Mouse (Mus musculus) embryonic stem cell, embryonic (primary cell): ENCODE results near the gene Map3k20.

Experiments
- CTCF ChIA-PET, 4 experiments: fragments of 300-600 bp in 2 of 4; fragments of 350-600 bp in 2 of 4; sonication (Branson Sonifier 250); formaldehyde crosslinking; loops; one replicate each; lab custom pipeline; 2022; ENCODE audit warnings: inconsistent platforms in 2 of 4; lab: Charles Lee
- POLR2A ChIA-PET, 4 experiments: fragments of 300-600 bp in 2 of 4; fragments of 350-600 bp in 2 of 4; sonication (Branson Sonifier 250); formaldehyde crosslinking; loops; one replicate each; lab custom pipeline; 2022; ENCODE audit warnings: antibody characterized with exemption in 4 of 4, inconsistent platforms in 1 of 4; lab: Charles Lee

The Map3k20 gene

GRCm38 (mm10) chr2:72262814-72263480 lies 22.5 kb upstream of the Map3k20 start:
- POLR2A ChIA-PET: interaction anchor here in 1 of 4 experiments (1.2 kb wide), 1 partner anchor 91 kb away, joined by 3 read pairs; no protein-coding TSS in a partner anchor
- CTCF ChIA-PET: interaction anchor here in 1 of 4 experiments (0.9 kb wide), 1 partner anchor 127 kb away, joined by 3 read pairs; no protein-coding TSS in a partner anchor

DNA sequence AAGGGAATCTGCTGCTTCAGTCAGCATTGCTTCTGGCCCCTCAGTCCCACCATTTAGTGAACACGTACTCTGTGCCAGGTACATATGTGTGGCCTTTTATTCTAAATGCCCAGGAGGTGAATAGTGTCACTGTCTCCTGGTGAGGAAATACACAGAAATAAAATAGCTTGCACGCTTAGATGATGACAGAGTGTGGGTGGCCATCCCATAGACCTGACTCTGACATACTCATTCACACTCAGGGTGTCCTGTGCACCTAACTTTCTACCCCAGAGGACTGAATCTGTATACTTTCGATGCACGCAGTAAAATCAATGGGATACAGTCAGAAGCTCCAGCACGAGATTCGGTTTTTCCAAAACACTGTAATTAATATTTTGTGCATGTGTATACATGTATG lies 18.0 kb upstream of the Map3k20 start:
- ChIA-PET CTCF (no interaction called here), POLR2A (no interaction called here)

DNA sequence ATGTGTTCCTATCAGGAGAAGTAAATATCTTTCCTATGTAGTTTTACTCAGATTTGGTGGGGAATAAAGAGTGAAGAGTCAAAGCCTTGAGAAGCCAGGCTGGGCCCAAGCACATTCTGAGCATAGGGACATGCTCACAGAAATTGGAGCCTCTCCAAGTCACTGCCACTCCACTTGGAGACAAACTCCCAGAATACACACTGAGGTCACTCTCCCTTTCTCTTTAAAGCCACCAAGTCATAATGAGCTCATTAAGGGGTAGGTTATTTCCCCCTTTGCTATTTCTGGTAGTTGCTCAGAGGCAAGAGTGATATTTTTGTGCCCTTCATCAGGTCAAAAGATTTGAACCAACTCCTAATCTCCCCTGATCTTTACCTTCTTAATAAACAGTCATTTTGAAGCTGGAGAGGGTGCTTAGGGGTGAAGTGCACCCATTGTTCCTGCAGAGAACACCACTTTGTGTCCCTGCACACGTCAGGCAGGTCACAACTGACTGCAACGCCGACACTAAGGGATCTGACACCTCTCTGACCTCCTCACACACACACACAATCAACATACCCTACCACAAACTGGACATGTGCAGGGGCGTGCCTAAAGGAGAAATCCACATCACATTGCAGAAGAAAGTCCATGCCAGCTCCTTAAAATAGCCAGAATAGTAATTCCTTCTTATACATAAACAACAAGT lies 15.6 kb upstream of the Map3k20 start:
- ChIA-PET POLR2A (no interaction called here), CTCF (interaction anchor here in 1 of 4 experiments (1.0 kb wide), 1 partner anchor 28 kb away, joined by 3 read pairs; no protein-coding TSS in a partner anchor)

GRCm38 (mm10) chr2:72278247-72278873 lies 7.1 kb upstream of the Map3k20 start:
- ChIA-PET POLR2A (no interaction called here), CTCF (interaction anchor here in 1 of 4 experiments (0.6 kb wide), 1 partner anchor 481 kb away, joined by 11 read pairs; no protein-coding TSS in a partner anchor)

DNA sequence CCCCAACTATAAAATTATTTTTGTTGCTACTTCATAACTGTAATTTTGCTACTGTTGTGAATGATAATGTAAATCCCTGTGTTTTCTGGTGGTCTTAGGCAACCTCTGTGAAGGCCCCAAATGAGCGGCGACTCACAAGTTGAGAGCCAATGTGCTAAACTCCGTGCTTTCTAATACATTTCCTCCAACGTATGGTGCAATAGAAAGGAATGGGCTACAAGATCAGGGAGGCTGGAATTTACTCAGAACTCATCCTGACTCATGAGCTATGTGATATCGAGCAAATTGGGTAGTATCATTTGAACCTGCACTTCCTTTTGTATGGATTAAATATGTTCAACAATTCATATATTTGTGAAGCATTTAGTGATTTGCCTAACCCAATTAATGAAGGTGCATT lies 4.9 kb upstream of the Map3k20 start:
- CTCF ChIA-PET: interaction anchor here in 1 of 4 experiments (0.6 kb wide), 1 partner anchor 107 kb away, joined by 3 read pairs; no protein-coding TSS in a partner anchor
- POLR2A ChIA-PET: no interaction called here

GRCm38 (mm10) chr2:72281971-72282370 lies 3.5 kb upstream of the Map3k20 start:
- CTCF ChIA-PET: interaction anchor here in 1 of 4 experiments (1.6 kb wide), 2 partner anchors 16 to 78 kb away, joined by 3 to 7 read pairs; no protein-coding TSS in a partner anchor
- POLR2A ChIA-PET: interaction anchor here in 1 of 4 experiments (1.1 kb wide), 1 partner anchor 78 kb away, joined by 3 read pairs; no protein-coding TSS in a partner anchor

DNA sequence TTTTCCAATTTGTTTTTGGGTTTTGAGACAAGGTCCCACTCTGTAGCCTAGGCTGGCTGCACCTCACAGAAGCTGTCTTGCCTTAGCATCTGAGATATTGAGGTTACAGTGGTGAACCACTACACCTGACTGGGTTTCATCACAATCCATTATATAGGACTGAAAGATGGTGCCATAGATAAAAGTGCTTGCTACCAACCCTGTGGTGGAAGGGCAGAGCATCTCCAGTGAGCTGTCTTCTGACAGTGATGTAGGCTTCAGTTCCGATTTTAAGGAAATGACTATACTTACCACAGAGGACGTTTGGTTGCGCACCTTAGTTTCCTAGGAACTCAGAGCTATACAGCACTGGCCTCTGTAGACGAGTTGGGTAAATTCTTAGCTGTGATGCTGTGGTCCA lies 2.7 kb upstream of the Map3k20 start:
- ChIA-PET CTCF (no interaction called here), POLR2A (interaction anchor here in 1 of 4 experiments (0.6 kb wide), 1 partner anchor 19 kb away, joined by 3 read pairs; no protein-coding TSS in a partner anchor)

DNA sequence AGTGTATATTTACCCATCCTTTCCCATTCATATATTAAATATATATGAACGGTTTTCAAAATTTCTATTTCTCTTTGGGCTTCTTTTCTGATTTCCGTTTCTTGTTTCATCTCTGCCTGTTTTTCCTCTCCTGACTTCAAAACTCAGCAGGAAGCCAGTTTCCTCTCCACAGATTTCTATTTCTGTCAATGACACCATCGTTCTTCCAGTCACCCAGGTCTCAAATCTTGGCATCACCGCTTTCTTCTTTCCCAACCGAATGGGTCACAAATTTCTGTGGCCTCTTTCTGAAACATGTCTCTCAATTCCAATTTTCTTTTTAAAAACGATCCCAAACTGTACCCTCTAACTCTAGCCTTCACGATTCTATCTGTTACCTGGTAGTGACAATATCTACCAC lies 748 bp upstream of the Map3k20 start:
- POLR2A ChIA-PET: no interaction called here
- CTCF ChIA-PET: interaction anchor here in 1 of 4 experiments (0.6 kb wide), 1 partner anchor 49 kb away, joined by 3 read pairs; no protein-coding TSS in a partner anchor

- ChIA-PET CTCF (no interaction called here), POLR2A (interaction anchor here in 3 of 4 experiments (0.6 to 1.0 kb wide), 4 partner anchors 10 to 423 kb away, joined by 3 to 4 read pairs (median 4); no protein-coding TSS in a partner anchor)
Observed at GRCm38 (mm10) chr2:72285888-72286661, 638 bp downstream of the Map3k20 start.

GRCm38 (mm10) chr2:72287142-72287541 lies 1.7 kb downstream of the Map3k20 start:
- ChIA-PET CTCF (interaction anchor here in 2 of 4 experiments (0.8 to 0.9 kb wide), 2 partner anchors 11 to 103 kb away, joined by 3 to 9 read pairs; no protein-coding TSS in a partner anchor), POLR2A (interaction anchor here in 1 of 4 experiments (1.4 kb wide), 1 partner anchor 11 kb away, joined by 4 read pairs; no protein-coding TSS in a partner anchor)

GRCm38 (mm10) chr2:72288932-72289534 lies 3.6 kb downstream of the Map3k20 start:
- ChIA-PET CTCF (no interaction called here), POLR2A (interaction anchor here in 1 of 4 experiments (0.8 kb wide), 2 partner anchors 74 to 332 kb away, joined by 6 to 10 read pairs; no protein-coding TSS in a partner anchor)

- CTCF ChIA-PET: no interaction called here
- POLR2A ChIA-PET: no interaction called here
Observed at GRCm38 (mm10) chr2:72291103-72291502, 5.7 kb downstream of the Map3k20 start.

GRCm38 (mm10) chr2:72292573-72292972 lies 7.1 kb downstream of the Map3k20 start:
- ChIA-PET CTCF (no interaction called here), POLR2A (interaction anchor here in 1 of 4 experiments (0.6 to 1.0 kb wide), 2 partner anchors 13 to 306 kb away, joined by 3 read pairs; no protein-coding TSS in a partner anchor)

GRCm38 (mm10) chr2:72294994-72295393 lies 9.6 kb downstream of the Map3k20 start:
- ChIA-PET POLR2A (interaction anchor here in 1 of 4 experiments (1.4 kb wide), 1 partner anchor 92 kb away, joined by 3 read pairs; no protein-coding TSS in a partner anchor), CTCF (no interaction called here)

- POLR2A ChIA-PET: interaction anchor here in 3 of 4 experiments (0.6 to 1.9 kb wide), 5 partner anchors 10 to 518 kb away, joined by 3 to 5 read pairs (median 3); no protein-coding TSS in a partner anchor
- CTCF ChIA-PET: interaction anchor here in 2 of 4 experiments (1.2 to 2.3 kb wide), 5 partner anchors 10 to 92 kb away, joined by 7 to 17 read pairs (median 9); no protein-coding TSS in a partner anchor
Observed at GRCm38 (mm10) chr2:72296984-72297715, 11.7 kb downstream of the Map3k20 start.

GRCm38 (mm10) chr2:72297716-72298082 lies 12.3 kb downstream of the Map3k20 start:
- CTCF ChIA-PET: interaction anchor here in 3 of 4 experiments (0.7 to 2.3 kb wide), 14 partner anchors 7 to 983 kb away, joined by 3 to 17 read pairs (median 4); no protein-coding TSS in a partner anchor
- POLR2A ChIA-PET: interaction anchor here in 2 of 4 experiments (0.6 to 1.2 kb wide), 4 partner anchors 10 to 517 kb away, joined by 3 to 4 read pairs (median 4); no protein-coding TSS in a partner anchor
